Mouse (Mus musculus): ENCODE results near the gene Adck1. TPM values are rescaled to one million over a fixed set of nuclear protein-coding genes. Genes with fewer than 3 reads are reported as not detected.
"Not testable (repeated sequence)": the region's sequence is repeated elsewhere in the genome, so short reads cannot be mapped to it uniquely, and the experiment has no call there.

The Adck1 gene
- polyA plus RNA-seq, 1 experiment from 2014 or later, result 48.6 TPM

DNA sequence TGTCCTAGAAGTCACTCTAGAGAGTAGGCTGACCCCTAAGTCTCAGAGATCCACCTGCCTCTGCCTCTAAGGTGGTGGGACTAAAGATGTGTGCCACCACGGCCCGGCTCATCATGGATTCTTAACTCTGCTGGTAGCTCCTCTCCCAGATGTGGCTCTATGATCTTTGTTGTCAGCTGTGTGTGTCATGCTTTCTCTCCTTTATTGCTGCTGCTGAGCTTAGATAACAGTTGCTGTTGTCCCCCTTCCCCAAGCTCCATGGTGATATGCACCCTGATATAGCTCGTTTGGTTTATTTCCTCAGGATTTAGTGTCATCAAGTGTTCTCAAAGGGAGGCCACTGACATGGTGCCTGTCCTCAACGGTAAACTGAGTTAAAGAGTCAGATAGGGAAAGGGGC lies 9.3 kb downstream of the Adck1 start:
- H3K4me2 ChIP-seq (ENCODE audit: low read length); H3K9ac ChIP-seq (ENCODE audit: low read depth, low read length); H3K4me3 ChIP-seq (ENCODE audit: low read depth, low read length); H3K36me3 ChIP-seq (ENCODE audit: control insufficient read depth, insufficient read depth, low read length); H3K4me1 ChIP-seq (ENCODE audit: control insufficient read depth, insufficient read depth, low read length); H3K9me3 ChIP-seq (replicated peaks; ENCODE audit: control insufficient read depth, low read length, poor library complexity, severe bottlenecking); ATAC-seq; H3K27ac ChIP-seq (ENCODE audit: low read length); H3K27me3 ChIP-seq (ENCODE audit: control insufficient read depth, insufficient read depth, low read depth, low read length): not testable (repeated sequence)
- 86% methylated on average over 4 of the region's 4 CpGs for WGBS

DNA sequence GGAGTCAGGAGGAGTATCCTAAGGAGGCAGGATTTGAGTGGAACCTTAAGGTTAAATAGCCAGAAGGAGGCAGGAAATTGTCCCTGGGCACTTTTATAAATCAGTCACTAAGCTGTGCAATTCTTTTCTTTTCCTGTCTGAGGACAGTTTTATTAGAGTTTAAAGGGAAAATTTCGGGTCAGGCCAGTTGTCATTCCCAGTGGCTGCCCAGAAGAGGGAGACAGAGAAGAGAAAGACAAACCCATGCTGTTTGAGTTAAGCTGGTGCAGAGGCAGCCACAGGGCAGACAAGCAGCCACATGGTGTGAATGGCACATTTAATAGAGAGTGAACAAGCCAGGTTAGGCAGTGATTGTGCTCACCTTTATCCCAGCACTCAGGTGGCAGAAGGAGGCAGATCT lies 10.0 kb downstream of the Adck1 start:
- not testable (repeated sequence) for H3K27ac ChIP-seq (ENCODE audit: low read length); ATAC-seq
- 5% methylated on average over 1 of the region's 1 CpGs for WGBS

DNA sequence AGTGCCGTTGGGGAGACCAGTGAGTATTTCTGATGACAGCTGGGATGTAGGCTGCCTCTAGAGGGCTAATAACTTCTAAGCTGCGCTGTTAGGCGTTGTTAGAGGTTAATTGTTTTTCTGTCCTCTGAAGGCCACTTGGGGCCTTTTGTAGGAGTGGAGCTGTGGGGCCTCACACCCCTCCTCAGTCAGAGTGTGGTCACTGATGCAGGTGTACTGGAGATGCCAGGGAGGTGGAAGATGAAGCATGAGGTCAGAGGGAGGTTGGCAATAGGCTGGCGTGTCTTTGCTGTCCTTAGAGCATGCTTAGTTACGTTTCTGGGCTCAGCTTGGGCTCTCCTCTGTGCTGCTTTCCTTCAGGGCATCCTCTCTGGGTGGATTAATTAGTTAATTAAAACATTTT lies 11.7 kb downstream of the Adck1 start:
- Histone ChIP-seq H3K4me2 (ENCODE audit: low read length) (no peak overlapping the region), H3K27me3 (ENCODE audit: control insufficient read depth, insufficient read depth, low read depth, low read length) (no peaks in the 10 kb centered on the region), H3K36me3 (ENCODE audit: control insufficient read depth, insufficient read depth, low read length) (0 out of 2 replicates have a peak, but pooled peaks cover 3% of the 10 kb centered on the region), H3K9ac (ENCODE audit: low read depth, low read length) (no peak overlapping the region), H3K9me3 (replicated peaks; ENCODE audit: control insufficient read depth, low read length, poor library complexity, severe bottlenecking) (no peaks in the 10 kb centered on the region), H3K27ac (ENCODE audit: low read length) (no peak overlapping the region), H3K4me1 (ENCODE audit: control insufficient read depth, insufficient read depth, low read length) (no peaks in the 10 kb centered on the region), H3K4me3 (ENCODE audit: low read depth, low read length) (no peak overlapping the region)
- 62% methylated on average over 5 of the region's 5 CpGs for WGBS
- ATAC-seq, result no peak

More for the DNA sequence above, 10.0 kb downstream of the Adck1 start:
- H3K9ac ChIP-seq (ENCODE audit: low read depth, low read length); H3K4me3 ChIP-seq (ENCODE audit: low read depth, low read length); H3K4me2 ChIP-seq (ENCODE audit: low read length); H3K9me3 ChIP-seq (replicated peaks; ENCODE audit: control insufficient read depth, low read length, poor library complexity, severe bottlenecking); H3K36me3 ChIP-seq (ENCODE audit: control insufficient read depth, insufficient read depth, low read length); H3K4me1 ChIP-seq (ENCODE audit: control insufficient read depth, insufficient read depth, low read length); H3K27me3 ChIP-seq (ENCODE audit: control insufficient read depth, insufficient read depth, low read depth, low read length): not testable (repeated sequence)

DNA sequence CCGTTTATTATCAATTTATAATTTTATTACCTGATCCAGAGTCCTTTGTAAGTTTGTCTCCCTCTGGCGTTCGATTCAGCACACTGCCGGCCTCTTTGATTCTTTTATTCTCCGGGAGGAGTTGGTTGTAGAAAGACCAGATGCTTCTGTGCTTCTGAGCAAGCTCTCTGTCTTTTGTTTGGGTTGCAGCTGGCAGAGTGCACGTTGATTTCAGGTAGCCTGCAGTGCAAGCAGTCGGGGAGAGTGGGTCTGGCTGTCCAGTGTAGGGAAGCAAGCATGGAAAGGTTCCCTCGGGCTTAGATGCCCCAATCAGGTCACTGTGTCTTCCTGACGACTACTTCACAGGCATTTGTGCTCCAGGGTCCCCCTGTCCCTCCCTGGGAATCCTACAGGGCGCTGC lies 16.5 kb downstream of the Adck1 start:
- WGBS, result 31% methylated on average over 10 of the region's 10 CpGs
- H3K9me3 ChIP-seq (replicated peaks; ENCODE audit: control insufficient read depth, low read length, poor library complexity, severe bottlenecking), result no peaks in the 10 kb centered on the region
- H3K27me3 ChIP-seq (ENCODE audit: control insufficient read depth, insufficient read depth, low read depth, low read length), result no peaks in the 10 kb centered on the region
- H3K36me3 ChIP-seq (ENCODE audit: control insufficient read depth, insufficient read depth, low read length), result 0 out of 2 replicates have a peak, but pooled peaks cover 3% of the 10 kb centered on the region
- peak; percentile 68; the same call in 1 of the 2 replicates for ATAC-seq
- no peak overlapping the region for H3K4me3 ChIP-seq (ENCODE audit: low read depth, low read length)
- no peak overlapping the region for H3K27ac ChIP-seq (ENCODE audit: low read length)
- no peak overlapping the region for H3K9ac ChIP-seq (ENCODE audit: low read depth, low read length)
- no peaks in the 10 kb centered on the region for H3K4me1 ChIP-seq (ENCODE audit: control insufficient read depth, insufficient read depth, low read length)
- peak overlapping the region; percentile 12; the same call in 1 of the 2 replicates for H3K4me2 ChIP-seq (ENCODE audit: low read length)

DNA sequence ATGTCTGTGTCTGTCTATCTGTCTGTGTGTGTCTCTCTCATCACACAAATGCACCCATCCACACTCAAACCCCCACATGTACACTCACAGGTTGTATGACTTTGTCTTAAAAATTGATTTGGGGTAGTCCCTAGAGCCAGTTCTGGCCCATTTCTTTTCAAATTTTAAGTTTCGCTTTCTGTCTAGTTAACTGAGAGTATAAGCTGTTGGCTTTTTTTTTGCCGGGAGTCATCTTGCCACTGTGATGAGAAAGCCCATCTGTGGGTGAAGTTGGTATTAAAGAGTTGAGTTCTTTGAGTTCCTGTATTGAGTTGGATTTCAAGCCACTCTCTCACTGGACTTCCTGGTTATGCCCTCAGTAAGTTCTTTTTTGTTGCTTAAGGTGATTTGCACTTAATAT lies 17.9 kb downstream of the Adck1 start:
- 93% methylated on average over 2 of the region's 2 CpGs for WGBS

DNA sequence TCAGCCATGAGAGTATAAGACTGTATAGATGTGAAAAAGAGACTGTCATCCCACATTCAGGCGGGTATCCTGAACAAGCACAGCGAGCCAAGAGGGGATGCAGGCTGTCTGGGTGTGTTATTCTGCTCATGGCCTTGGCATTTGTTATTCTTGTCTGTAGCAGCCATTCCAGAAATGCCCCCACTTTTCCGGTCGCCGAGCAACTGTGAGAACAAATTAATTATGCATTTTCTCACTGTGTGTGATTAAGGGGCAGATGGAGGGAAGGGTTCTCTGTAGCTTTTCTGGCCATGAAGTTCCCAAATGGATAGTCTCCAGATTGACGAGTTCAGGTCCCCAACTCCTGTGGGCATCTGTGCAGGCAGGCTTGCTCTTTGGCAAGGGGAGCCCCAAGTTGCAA lies 28.5 kb downstream of the Adck1 start:
- Histone ChIP-seq H3K9ac (ENCODE audit: low read depth, low read length) (no peak overlapping the region), H3K36me3 (ENCODE audit: control insufficient read depth, insufficient read depth, low read length) (peaks cover 4% of the 10 kb centered on the region), H3K4me1 (ENCODE audit: control insufficient read depth, insufficient read depth, low read length) (no peaks in the 10 kb centered on the region), H3K27me3 (ENCODE audit: control insufficient read depth, insufficient read depth, low read depth, low read length) (no peaks in the 10 kb centered on the region), H3K9me3 (replicated peaks; ENCODE audit: control insufficient read depth, low read length, poor library complexity, severe bottlenecking) (no peaks in the 10 kb centered on the region), H3K27ac (ENCODE audit: low read length) (no peak overlapping the region), H3K4me2 (ENCODE audit: low read length) (no peak overlapping the region), H3K4me3 (ENCODE audit: low read depth, low read length) (no peak overlapping the region)
- WGBS, result 47% methylated on average over 6 of the region's 6 CpGs
- ATAC-seq, result 0 out of 2 replicates have a peak, but pooled peaks have one; percentile 5

More for the DNA sequence above, 17.9 kb downstream of the Adck1 start:
- Histone ChIP-seq H3K36me3 (ENCODE audit: control insufficient read depth, insufficient read depth, low read length) (0 out of 2 replicates have a peak, but pooled peaks cover 1% of the 10 kb centered on the region), H3K27me3 (ENCODE audit: control insufficient read depth, insufficient read depth, low read depth, low read length) (no peaks in the 10 kb centered on the region), H3K9ac (ENCODE audit: low read depth, low read length) (no peak overlapping the region), H3K27ac (ENCODE audit: low read length) (no peak overlapping the region), H3K9me3 (replicated peaks; ENCODE audit: control insufficient read depth, low read length, poor library complexity, severe bottlenecking) (no peaks in the 10 kb centered on the region), H3K4me1 (ENCODE audit: control insufficient read depth, insufficient read depth, low read length) (no peaks in the 10 kb centered on the region), H3K4me2 (ENCODE audit: low read length) (no peak overlapping the region), H3K4me3 (ENCODE audit: low read depth, low read length) (no peak overlapping the region)
- no peak for ATAC-seq

DNA sequence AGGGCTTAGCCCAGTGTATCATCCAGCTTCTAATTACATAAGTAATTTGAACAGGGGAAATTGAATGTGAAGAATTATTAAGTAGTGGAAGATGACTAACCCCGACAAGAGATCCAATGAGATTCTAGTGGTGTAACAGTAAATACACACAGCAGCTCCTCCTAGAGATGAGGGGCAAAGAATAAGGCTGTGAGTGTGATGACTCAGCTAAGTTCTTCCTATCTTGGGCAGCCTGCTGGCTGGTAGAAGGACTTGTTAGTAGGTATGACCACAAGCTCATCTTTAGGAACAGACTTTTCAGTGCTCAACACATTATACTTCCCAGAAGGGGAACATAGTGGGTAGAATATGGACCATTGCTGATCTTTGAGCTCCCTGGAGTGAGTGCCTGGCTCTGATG lies 38.3 kb downstream of the Adck1 start:
- Histone ChIP-seq H3K27me3 (ENCODE audit: control insufficient read depth, insufficient read depth, low read depth, low read length) (no peaks in the 10 kb centered on the region), H3K4me2 (ENCODE audit: low read length) (no peak overlapping the region), H3K9me3 (replicated peaks; ENCODE audit: control insufficient read depth, low read length, poor library complexity, severe bottlenecking) (no peaks in the 10 kb centered on the region), H3K9ac (ENCODE audit: low read depth, low read length) (no peak overlapping the region), H3K27ac (ENCODE audit: low read length) (no peak overlapping the region), H3K4me3 (ENCODE audit: low read depth, low read length) (no peak overlapping the region), H3K4me1 (ENCODE audit: control insufficient read depth, insufficient read depth, low read length) (no peaks in the 10 kb centered on the region), H3K36me3 (ENCODE audit: control insufficient read depth, insufficient read depth, low read length) (0 out of 2 replicates have a peak, but pooled peaks cover 3% of the 10 kb centered on the region)
- ATAC-seq, result no peak
- WGBS, result 75% methylated on average over 1 of the region's 1 CpGs

DNA sequence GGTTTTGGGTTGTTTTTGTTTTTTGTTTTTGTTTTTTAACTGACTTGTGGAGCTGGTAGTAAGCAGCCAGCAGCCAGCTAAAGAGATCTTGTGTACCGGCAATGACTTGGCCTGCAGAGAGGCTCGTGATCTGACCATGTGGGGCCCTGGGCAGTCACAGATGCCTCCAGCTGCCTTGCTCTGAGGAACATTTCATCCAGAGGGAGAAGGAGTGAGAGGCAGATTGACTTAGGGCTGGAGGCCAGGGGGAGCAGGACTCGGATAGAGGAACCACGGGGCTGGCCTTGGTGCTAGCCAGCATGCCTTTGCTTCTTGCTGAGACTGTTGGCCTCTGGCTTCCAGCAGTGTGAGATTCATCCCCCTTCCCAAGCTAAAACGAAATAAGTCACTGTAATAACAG lies 43.2 kb downstream of the Adck1 start:
- ATAC-seq, result no peak
- H3K27ac ChIP-seq (ENCODE audit: low read length), result no peak overlapping the region
- 0 out of 2 replicates have a peak, but pooled peaks cover 3% of the 10 kb centered on the region for H3K36me3 ChIP-seq (ENCODE audit: control insufficient read depth, insufficient read depth, low read length)
- WGBS, result 50% methylated on average over 5 of the region's 5 CpGs
- no peak overlapping the region for H3K9ac ChIP-seq (ENCODE audit: low read depth, low read length)
- no peak overlapping the region for H3K4me2 ChIP-seq (ENCODE audit: low read length)
- no peaks in the 10 kb centered on the region for H3K9me3 ChIP-seq (replicated peaks; ENCODE audit: control insufficient read depth, low read length, poor library complexity, severe bottlenecking)
- no peak overlapping the region for H3K4me3 ChIP-seq (ENCODE audit: low read depth, low read length)
- H3K27me3 ChIP-seq (ENCODE audit: control insufficient read depth, insufficient read depth, low read depth, low read length), result no peaks in the 10 kb centered on the region
- H3K4me1 ChIP-seq (ENCODE audit: control insufficient read depth, insufficient read depth, low read length), result no peaks in the 10 kb centered on the region; the same call in 1 of the 2 replicates

DNA sequence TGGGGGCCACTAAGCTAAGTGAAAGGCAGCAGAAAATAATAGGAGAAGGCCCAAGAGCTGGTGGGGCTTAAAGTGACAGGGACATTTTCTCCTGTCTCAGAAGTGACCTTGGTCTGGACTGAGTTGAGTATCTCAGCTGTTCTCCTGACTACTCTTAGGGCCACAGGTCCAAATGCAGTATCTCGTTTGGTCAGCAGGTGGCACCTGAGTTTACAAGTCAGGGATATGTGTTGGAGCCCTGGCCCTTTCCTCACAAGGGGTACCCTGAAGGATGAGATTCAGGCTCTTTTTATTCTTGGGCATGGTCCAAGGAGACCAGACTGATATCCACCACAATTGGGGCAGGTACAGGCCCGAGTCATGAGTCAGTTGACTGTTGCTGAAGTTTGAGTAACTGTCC lies 44.8 kb downstream of the Adck1 start:
- H3K36me3 ChIP-seq (ENCODE audit: control insufficient read depth, insufficient read depth, low read length), result 0 out of 2 replicates have a peak, but pooled peaks cover 3% of the 10 kb centered on the region
- no peaks in the 10 kb centered on the region; the same call in 1 of the 2 replicates for H3K4me1 ChIP-seq (ENCODE audit: control insufficient read depth, insufficient read depth, low read length)
- H3K27me3 ChIP-seq (ENCODE audit: control insufficient read depth, insufficient read depth, low read depth, low read length), result no peaks in the 10 kb centered on the region
- WGBS, result 43% methylated on average over 2 of the region's 2 CpGs
- no peak overlapping the region for H3K9ac ChIP-seq (ENCODE audit: low read depth, low read length)
- H3K4me3 ChIP-seq (ENCODE audit: low read depth, low read length), result no peak overlapping the region
- ATAC-seq, result peak; percentile 71; the same call in 1 of the 2 replicates
- no peak overlapping the region for H3K27ac ChIP-seq (ENCODE audit: low read length)
- no peak overlapping the region for H3K4me2 ChIP-seq (ENCODE audit: low read length)
- no peaks in the 10 kb centered on the region for H3K9me3 ChIP-seq (replicated peaks; ENCODE audit: control insufficient read depth, low read length, poor library complexity, severe bottlenecking)
